Comparison of ENCODE assay signal across 8 mouse cellular contexts in genomic region chrX:99432400-99432799, GRCm38 (mm10). TPM values are rescaled to one million over a fixed set of nuclear protein-coding genes. Genes with fewer than 3 reads are reported as not detected.
DNase-seq lines count a peak whose midpoint lies in the region.
"Had no signal": no experiment of that assay in that cellular context is flagged by ENCODE, and none has a peak within 500 bp of the region (broad histone marks: within the 10 kb centered on the region; RNA-seq: fewer than 3 reads in every experiment).

No protein-coding gene starts in this region.

- intact Hi-C loops in heart, postnatal 14 days (cut with DNase I), result loop anchor here (10.0 kb wide), 1 partner anchor 298 kb away; the partner anchor contains the start of gene Efnb1

- peak; percentile 34 for DNase-seq in layer of hippocampus, adult 9-11 months
- DNase-seq in layer of hippocampus, adult 9-10 months (ENCODE audit: low spot score), result no peak
- DNase-seq in brain, adult 2 months (ENCODE audit: low read depth, low spot score), result peak; percentile 58
- DNase-seq in cerebellum, adult 9-11 months, result peak; percentile 44
- peak; percentile 40 to 71 for DNase-seq in heart, postnatal 14 days
- DNase-seq in embryo, embryonic 11 days, result no peak
- DNase-seq in embryo, embryonic 10.5 days (ENCODE audit: low spot score), result no peak
- DNase-seq: thymus, postnatal 25 days had no signal

RNA-seq across cellular contexts. Expression of gene Pja1, which starts 38.7 kb away (rescaled TPM):
- total RNA-seq in heart, postnatal 14 days (2021), result 10 to 100 TPM; 26.8 to 29.9 TPM

Comparison
In these comparisons a context has a peak if more than half of its experiments do, and no peak if none do; other contexts are left out.
1. DNase-seq: peak in layer of hippocampus, adult 9-11 months (single experiment), brain, adult 2 months (single experiment), cerebellum, adult 9-11 months (single experiment) and heart, postnatal 14 days (2 of 2); none in layer of hippocampus, adult 9-10 months (single experiment), embryo, embryonic 11 days (single experiment) and embryo, embryonic 10.5 days (single experiment).